Mouse (Mus musculus) kidney, adult 9 months (tissue): ENCODE data around the gene Defb30.

ENCODE experiments used
- DNase-seq: peaks from one replicate; pipeline ENCODE4 v3.0.0; 2022

The Defb30 gene

GRCm38 (mm10) chr14:63049910-63050370 is at the start of gene Defb30:
Gene Defb30, minus strand, starts transcription at chr14:63049960.
- DNase-seq: no peak

GRCm38 (mm10) chr14:63067708-63068107 is 17.9 kb upstream of the Defb30 start:
- DNase-seq: no peak

- peak; percentile 65 for DNase-seq
These were observed 17.0 kb upstream of the Defb30 start for GRCm38 (mm10) chr14:63066630-63067310.

- peak; percentile 42 for DNase-seq
These were observed 15.6 kb upstream of the Defb30 start for GRCm38 (mm10) chr14:63065391-63065790.

GRCm38 (mm10) chr14:63062184-63062583 is 12.4 kb upstream of the Defb30 start:
- DNase-seq: no peak

GRCm38 (mm10) chr14:63060361-63060760 is 10.6 kb upstream of the Defb30 start:
- no peak for DNase-seq

- DNase-seq: no peak
These were observed 5.0 kb upstream of the Defb30 start for GRCm38 (mm10) chr14:63054729-63055128.

GRCm38 (mm10) chr14:63050769-63051168 is 1.0 kb upstream of the Defb30 start:
- peak; percentile 56 for DNase-seq

GRCm38 (mm10) chr14:63046691-63047090 is 3.1 kb downstream of the Defb30 start, which contains the start of gene Defb42:
Gene Defb42, plus strand, starts transcription at chr14:63046991.
- no peak for DNase-seq

GRCm38 (mm10) chr14:63020524-63021156 is 29.1 kb downstream of the Defb30 start:
- DNase-seq: no peak

GRCm38 (mm10) chr14:63014667-63015066 is 35.1 kb downstream of the Defb30 start:
- DNase-seq: no peak

GRCm38 (mm10) chr14:63013082-63013481 is 36.7 kb downstream of the Defb30 start:
- DNase-seq: no peak

GRCm38 (mm10) chr14:63011471-63011870 is 38.3 kb downstream of the Defb30 start, which contains the start of gene Defb43:
Gene Defb43, plus strand, starts transcription at chr14:63011771.
- DNase-seq: no peak

GRCm38 (mm10) chr14:63002588-63002987 is 47.2 kb downstream of the Defb30 start:
- DNase-seq: peak; percentile 2

- DNase-seq: no peak
These were observed 50.8 kb downstream of the Defb30 start for GRCm38 (mm10) chr14:62998977-62999376.

GRCm38 (mm10) chr14:62997777-62998176 is 52.0 kb downstream of the Defb30 start, which contains the start of gene Defb47:
Gene Defb47, plus strand, starts transcription at chr14:62998077.
- DNase-seq: no peak

GRCm38 (mm10) chr14:62991849-62992510 is 57.8 kb downstream of the Defb30 start:
- no peak for DNase-seq

- DNase-seq: no peak
These were observed 58.5 kb downstream of the Defb30 start for GRCm38 (mm10) chr14:62991271-62991670.

- DNase-seq: no peak
These were observed 65.3 kb downstream of the Defb30 start, which contains the start of gene Defb48 for GRCm38 (mm10) chr14:62984410-62984809. Gene Defb48, minus strand, starts transcription at chr14:62984510.
